Mouse (Mus musculus): ENCODE data around the gene Kalrn.

Gene Kalrn

GRCm38 (mm10) chr16:34254002-34254645 is 319.2 kb downstream of the Kalrn start:
- no peak for DNase-seq

DNA sequence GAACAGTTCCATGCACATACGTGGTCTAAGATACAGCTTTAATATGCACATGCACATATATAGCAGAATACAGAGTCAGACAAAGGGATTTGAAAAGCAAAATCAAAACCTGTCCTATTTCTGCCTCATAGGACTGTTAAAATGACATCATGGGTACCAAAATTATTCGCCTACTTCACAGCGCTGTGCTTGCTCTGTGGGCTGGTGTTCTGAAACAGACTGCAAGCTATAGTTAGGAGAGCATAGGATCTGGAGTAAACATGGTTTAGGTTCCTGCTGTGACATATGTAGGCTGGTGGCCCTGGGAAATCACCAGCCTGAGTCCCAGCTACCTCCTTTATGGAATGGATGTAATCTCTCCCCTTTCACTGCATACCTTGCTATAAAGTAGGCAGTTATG is 320.7 kb downstream of the Kalrn start:
- DNase-seq: no peak

GRCm38 (mm10) chr16:34248256-34248655 is 325.1 kb downstream of the Kalrn start:
- DNase-seq: no peak

DNA sequence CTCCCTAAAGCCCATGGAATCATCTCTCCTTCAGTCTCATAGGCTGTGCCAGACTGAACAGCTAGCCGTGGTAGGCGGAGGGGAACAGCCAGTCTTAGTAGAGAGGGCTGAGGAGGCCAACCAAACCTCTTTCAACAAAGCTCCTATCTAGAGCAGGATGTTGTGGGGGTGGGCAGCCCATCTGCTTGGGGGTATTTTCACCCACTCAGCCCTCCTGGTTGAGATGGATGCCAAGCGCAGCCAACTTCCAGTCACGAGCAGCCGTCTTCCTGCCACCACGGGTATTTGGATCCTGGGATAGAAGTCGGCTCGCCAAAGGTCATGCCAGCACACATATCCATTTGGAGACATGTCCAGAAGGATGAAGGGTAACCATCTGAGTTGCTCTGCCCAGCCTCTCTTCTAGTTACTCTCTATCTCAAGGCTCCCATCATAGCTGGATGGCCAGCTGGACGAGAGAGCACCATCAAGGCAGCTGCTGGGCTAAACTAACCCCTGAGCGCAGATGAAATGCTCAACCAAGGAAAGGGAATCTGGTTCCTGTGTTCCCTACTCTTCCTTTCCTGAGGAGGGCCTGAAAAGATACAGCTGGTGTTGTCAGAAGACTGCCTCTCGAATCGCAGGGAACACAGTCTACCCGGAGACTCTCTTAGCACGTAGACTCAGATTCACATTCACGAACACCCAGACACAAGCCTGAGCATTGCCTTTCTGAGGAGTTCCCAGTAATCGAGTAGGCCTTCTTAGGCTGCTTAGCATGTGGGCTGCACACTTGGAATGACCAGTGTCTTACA is 331.2 kb downstream of the Kalrn start:
- DNase-seq: peak; percentile 95

- DNase-seq: peak; percentile 63
Measured at GRCm38 (mm10) chr16:34239618-34240017, 333.7 kb downstream of the Kalrn start.

DNA sequence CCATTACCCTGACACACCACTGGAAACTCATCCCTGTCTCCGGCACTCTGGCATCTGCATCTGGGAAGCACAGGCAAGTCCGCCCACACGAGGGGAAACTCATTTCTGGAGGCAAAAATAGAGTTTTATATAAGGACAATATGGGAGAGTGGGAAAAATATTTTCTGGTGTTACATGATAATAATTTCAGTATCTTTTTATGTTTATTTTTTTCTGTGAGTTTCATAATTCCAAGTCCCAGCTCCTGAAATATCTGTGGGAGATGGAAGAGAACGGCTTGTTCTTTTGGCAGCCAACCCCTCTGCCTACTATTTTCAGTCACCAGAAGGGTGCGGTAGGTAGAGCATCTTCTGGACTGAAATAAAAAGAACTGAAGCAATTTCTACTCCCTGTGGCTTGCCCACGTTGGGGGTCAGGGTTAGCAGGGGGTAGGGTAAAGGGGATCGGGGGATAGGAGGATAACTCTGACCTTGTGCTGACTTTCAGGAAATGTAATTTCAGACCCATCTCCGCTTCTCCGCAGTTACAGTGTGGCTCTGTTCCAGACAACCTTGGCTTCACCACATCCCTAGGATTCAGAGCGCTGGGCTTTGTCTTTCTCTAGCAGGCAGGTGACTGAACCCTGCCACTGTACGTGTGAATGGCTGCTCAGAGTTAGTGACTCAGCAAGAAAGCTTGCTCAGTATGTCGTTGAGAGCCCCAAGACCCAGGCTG is 336.3 kb downstream of the Kalrn start:
- DNase-seq: peak; percentile 93

DNA sequence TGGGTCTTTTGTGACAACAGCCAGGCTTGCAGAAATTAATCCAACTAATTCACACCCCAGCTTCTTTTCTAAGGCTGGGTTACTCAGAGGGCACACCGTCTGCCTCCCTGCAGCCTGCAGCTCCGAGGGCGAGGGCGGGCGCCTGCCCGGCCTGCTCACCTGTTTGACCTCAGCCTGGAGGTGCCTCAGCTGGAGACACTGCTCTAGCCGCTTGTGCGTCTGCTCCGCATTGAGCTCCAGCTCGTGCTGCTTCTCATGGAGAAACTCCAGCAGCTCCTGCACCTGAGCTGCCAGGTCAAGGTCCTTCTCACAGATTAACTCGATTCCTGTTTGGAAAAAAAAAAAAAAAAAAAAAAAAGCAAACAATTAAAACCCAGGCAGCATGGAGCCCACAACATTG is 338.2 kb downstream of the Kalrn start:
- no peak for DNase-seq

GRCm38 (mm10) chr16:34231952-34232351 is 341.4 kb downstream of the Kalrn start:
- no peak for DNase-seq

GRCm38 (mm10) chr16:34231146-34231545 is 342.2 kb downstream of the Kalrn start:
- no peak for DNase-seq

GRCm38 (mm10) chr16:34229350-34229749 is 344.0 kb downstream of the Kalrn start:
- DNase-seq: no peak

DNA sequence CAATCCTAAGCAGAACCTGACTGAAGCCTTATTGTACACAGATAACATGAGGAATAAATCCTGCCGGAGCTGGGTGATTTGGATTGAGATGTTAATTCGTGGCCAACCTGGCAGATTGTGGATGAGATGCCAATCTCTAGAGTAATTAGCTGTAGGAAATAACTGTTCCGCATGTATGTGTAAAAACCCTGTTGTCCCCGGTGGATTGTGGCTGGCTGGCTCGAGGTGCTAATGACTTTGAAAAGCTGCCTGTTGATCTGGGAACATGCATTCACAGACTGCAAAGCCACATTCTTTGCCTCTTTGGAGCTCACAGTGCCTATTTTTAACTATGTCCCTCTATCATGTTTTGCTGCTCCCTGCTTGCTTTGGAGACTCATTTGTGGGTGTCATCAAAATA is 344.7 kb downstream of the Kalrn start:
- peak; percentile 81 for DNase-seq

GRCm38 (mm10) chr16:34212160-34212559 is 361.2 kb downstream of the Kalrn start:
- DNase-seq: no peak

DNA sequence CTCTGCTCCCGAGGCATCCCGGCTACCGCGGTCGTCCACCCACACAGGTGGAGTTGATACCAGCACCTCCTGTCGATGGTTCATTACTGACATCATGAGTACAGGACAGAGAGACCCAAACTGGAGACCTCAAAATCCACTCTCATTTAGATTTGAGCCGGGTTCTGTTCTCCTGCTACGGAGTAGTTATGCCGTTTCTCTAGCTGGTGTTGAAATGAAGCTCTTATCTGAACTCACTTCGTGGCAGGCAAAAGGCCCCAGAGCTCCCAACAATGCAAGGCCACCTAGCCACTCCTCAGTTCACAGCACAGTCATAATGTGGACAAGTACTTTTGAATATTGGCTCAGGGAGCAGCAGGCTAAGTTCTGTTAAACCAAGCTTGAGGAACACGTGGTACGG is 362.1 kb downstream of the Kalrn start:
- no peak for DNase-seq

- no peak for DNase-seq
Measured at GRCm38 (mm10) chr16:34208748-34209147, 364.6 kb downstream of the Kalrn start.

DNA sequence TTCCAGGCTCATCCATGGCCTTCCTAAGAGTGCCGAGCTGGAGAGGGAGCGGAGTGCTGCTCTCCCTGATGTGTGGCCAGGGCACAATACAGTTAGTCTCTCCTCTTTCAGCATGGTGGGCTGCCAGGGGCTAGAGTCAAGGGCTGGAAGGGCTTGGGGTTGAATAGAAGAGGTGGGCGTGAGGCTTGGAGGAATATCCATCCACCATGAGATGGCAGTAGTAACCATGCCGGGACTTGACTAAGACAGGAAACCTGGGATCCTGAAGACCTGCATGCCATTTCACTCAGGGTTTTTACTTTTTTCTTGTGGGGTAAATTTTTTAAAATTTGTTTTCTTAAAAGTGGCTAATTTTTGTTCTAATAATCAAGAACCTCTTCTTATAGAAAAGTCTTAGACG is 365.4 kb downstream of the Kalrn start:
- no peak for DNase-seq

GRCm38 (mm10) chr16:34204527-34205139 is 368.7 kb downstream of the Kalrn start:
- no peak for DNase-seq

- DNase-seq: no peak
Measured at GRCm38 (mm10) chr16:34199543-34199942, 373.8 kb downstream of the Kalrn start.

DNA sequence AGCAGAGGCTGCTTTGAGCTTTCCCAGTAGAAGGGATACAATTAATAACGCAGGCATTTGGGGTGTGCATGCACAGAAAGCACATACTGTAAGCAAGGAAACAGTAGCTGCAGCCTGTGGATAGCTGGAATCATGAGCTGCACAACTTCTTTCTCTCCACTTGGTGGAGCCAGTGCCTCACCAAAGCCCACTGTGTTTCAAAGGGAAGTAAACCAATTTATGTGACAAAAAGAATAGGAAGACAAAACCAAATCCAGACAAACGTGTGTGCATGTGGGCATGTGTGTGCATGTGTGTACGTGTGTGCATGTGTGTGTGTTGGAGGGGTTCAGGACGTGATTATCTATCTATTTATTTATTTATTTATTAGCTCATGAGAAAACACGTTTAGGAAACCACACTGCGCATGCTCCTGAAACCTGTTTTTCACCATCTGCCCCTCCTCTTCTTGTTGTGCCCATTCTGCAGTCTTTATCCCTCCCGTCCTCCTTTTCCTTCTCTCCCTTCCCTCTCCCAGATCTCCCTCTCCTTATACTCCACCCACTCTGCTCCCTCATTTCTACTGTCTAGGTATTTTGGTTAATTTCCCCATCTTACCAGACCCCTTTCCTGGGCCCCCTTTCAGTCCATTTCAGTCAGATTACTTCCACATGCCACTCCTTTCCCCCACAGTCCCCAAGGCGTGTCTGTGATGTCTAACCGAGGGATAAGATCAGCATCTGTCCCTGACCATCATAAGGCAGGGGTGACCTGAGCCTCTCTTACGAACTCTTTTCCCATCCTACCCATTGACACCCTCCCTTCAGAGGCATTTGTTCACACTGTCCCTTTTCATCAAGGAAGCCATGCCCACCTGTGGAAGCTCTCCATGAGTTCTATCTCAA is 380.1 kb downstream of the Kalrn start:
- no peak for DNase-seq

DNA sequence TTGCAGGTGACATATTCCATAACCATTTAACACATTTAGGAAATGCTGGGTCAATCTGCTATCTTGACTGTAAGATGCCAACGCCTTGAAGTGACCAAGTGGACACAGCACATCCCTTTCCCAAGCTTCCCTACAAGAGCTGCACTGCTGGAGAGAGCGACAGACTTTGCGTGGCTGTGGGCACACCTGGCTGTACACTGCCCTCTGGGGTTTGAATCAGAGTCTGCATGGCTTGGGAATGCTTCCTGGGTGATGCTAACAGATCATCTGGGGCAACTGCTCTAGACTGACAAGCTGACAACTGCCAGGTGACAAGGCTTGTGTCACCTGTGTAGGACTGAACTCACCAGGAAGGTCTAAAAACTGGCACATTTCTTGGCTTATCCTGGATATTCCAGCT is 388.6 kb downstream of the Kalrn start:
- no peak for DNase-seq

DNA sequence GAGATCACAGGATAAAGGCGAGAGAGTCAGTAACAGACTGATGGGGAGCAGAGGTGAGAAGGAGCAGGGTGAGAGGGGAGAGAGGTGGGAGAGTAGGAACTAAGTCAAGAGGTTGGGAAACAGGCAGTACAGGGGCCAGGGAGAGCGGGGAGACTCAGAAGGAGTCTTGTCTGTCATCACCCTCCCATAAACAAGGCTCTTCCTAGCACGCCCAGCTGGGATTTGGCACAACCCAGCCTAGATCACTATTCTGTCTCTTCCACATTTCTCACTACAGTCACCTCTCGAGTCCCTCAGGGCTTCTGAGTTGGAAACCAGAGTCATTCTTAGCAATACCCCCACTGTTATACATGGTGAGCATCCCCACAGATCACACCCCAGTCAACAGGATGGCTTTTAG is 390.1 kb downstream of the Kalrn start:
- no peak for DNase-seq

DNA sequence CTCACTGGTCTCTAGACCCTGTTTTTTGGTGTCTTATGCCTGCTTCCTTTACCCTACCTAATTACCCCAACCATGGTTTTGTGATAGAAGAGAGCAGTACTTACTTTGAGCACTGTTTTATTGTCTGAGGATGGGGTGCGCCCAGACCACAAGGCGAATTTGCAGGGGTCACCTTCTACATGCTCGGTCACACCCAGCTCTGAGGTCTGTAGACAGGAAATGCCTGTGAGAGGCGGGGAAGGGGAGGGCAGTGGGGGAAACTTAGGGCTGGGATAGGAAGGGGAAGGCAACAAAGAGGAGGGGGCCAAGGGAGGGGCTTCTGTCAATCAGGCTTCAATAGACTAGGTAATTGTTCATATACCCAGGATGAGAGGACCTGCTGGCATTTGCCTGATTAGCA is 397.7 kb downstream of the Kalrn start:
- DNase-seq: no peak

DNA sequence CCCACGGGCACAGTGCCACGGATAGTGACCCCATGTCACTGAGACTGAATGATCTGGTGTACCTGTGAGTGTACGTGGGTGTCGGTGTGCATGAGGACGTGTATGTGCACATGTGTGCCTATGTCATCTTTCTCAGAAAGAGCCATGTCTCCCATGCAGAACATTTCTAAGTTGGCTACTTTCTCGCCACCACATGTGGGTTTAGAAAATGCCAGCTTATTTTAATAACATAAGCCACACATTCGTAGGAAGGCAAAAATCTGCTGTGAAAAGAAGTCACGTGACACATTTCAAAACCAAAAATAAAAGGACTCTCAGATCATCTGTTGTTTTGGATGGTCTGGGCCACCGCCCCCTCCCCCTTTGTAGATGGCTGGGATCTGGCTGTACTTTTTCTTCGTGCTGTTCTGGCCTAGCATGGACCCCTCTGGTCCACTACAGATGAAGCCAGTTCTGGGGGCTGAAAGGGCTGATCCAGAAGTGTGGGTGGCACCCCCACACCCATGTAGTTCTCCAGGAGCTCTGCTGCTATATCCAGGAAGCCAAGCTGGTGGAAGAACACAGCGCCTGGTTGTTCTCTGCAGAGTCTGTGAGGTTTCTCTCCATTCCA is 400.7 kb downstream of the Kalrn start:
- DNase-seq: peak; percentile 90
